Mouse (Mus musculus) cerebellum, adult 2 months (tissue): ENCODE measurements around the gene Retreg1.

Experiments used
- CTCF ChIP-seq: fragments of 200-500 bp; IDR thresholded peaks from 2 replicates; pipeline ENCODE4 v1.5.1; 2011; ENCODE audit warnings: low read depth, mild to moderate bottlenecking, control low read depth, low read length, moderate library complexity, borderline replicate concordance; ENCODE audit not compliant: insufficient read depth
- POLR2A ChIP-seq: fragments of 200-500 bp; IDR thresholded peaks from 2 replicates; pipeline ENCODE4 v1.6.1; 2011; ENCODE audit warnings: low read length, control low read depth, borderline replicate concordance; ENCODE audit not compliant: insufficient read depth

DNA sequence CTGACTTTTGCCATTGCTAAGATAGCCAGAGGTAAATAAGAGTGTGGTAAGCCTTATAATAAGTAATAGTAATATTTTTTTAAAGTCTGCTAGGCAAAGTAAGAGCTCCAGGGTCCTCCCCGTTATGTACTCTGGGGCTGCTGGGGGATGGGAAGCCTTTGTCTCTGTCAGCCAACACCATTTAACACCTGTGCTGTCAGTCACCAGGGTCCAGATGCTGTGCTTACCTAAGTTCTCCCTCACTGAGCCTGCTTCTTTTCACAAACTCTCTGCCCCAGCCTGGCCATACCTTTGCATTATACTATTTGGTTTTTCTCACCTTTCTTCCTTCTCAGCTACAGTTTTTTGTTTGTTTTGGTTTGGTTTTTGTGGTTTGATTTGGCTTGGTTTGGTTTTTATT lies 45.1 kb upstream of the Retreg1 start:
- TF ChIP-seq CTCF (no peak), POLR2A (no peak)
